Mouse (Mus musculus): ENCODE data around the gene Grk2. TPM values are rescaled to one million over a fixed set of nuclear protein-coding genes. Genes with fewer than 3 reads are reported as not detected.

The Grk2 gene
- total RNA-seq, 2 experiments from 2014 or later, result 165 to 173 TPM

DNA sequence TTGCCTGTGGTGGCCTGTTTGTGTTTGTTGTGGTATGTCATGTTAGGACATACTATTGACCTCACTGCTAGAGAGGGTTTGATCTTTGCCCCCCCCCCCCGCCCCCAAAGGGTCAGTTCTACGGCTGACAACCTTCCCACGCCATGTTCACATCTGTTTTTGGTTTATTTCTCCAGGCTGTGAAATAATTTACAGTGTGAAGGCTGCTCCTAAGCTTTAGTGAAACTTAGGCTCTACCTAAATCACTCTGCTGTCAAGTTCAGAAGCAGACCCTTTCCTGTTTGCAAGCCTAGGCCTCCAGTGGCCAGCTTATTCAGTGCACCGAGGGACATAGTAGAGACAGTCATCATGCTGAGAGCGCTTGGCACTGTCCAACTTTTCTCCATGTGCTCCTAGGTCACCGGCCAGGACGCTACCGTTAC lies 65.8 kb downstream of the Grk2 start:
- intact Hi-C loops (cut with DNase I), result no loop called here

More for the DNA sequence above, 65.8 kb downstream of the Grk2 start:
- DNase-seq (ENCODE audit: low spot score in 2 of 2), result no peak

Small RNA genes lying within 50 kb of the gene (microRNA-seq; reads per million reads assigned to microRNA genes)
- 6.7 to 9.8 reads per million in 2 experiments for gene Mir6985

Other genes starting within 250 kb of the Grk2 start
- gene Gstp3, start 246.7 kb downstream of the Grk2 start, total RNA-seq (2021), result not detected
- not detected for gene Cabp2, start 224.6 kb downstream of the Grk2 start, total RNA-seq (2021)
- 10 to 100 TPM; 26.4 to 26.7 TPM for gene Cdk2ap2, start 209.0 kb downstream of the Grk2 start, total RNA-seq (2021)
- 100 to 1,000 TPM; 225 to 226 TPM for gene Pitpnm1, start 206.2 kb downstream of the Grk2 start, total RNA-seq (2021)
- 10 to 100 TPM; 83.4 to 94.1 TPM for gene Aip, start 180.4 kb downstream of the Grk2 start, total RNA-seq (2021)
- gene Gpr152, start 166.4 kb downstream of the Grk2 start, total RNA-seq (2021), result not detected
- under 1 TPM; 0.11 to 0.23 TPM for gene Cabp4, start 162.2 kb downstream of the Grk2 start, total RNA-seq (2021)
- 10 to 100 TPM; 80.7 to 87.5 TPM for gene Coro1b, start 157.6 kb downstream of the Grk2 start, total RNA-seq (2021)
- 1 to 10 TPM; 1.0 to 1.5 TPM for gene Ptprcap, start 152.6 kb downstream of the Grk2 start, total RNA-seq (2021)
- 10 to 100 TPM; 39.5 to 39.9 TPM for gene Rps6kb2, start 142.9 kb downstream of the Grk2 start, total RNA-seq (2021)
- 1 to 10 TPM; 3.8 to 5.9 TPM for gene Carns1, start 130.7 kb downstream of the Grk2 start, total RNA-seq (2021)
- 1 to 10 TPM; 1.6 to 1.8 TPM for gene Tbc1d10c, start 114.9 kb downstream of the Grk2 start, total RNA-seq (2021)
- gene Ppp1ca, start 114.2 kb downstream of the Grk2 start, total RNA-seq (2021), result 100 to 1,000 TPM; 323 to 336 TPM
- gene Rad9a, start 104.6 kb downstream of the Grk2 start, total RNA-seq (2021), result 1 to 10 TPM; 6.4 to 9.0 TPM
- 1 to 10 TPM; 1.3 to 1.5 TPM for gene Clcf1, start 92.0 kb downstream of the Grk2 start, total RNA-seq (2021)
- gene AC109138.7, start 91.9 kb downstream of the Grk2 start, total RNA-seq (2021), result not detected
- gene Pold4, start 74.3 kb downstream of the Grk2 start, total RNA-seq (2021), result 10 to 100 TPM; 16.2 to 16.9 TPM
- gene Ssh3, start 37.0 kb downstream of the Grk2 start, total RNA-seq (2021), result 10 to 100 TPM; 44.5 to 52.4 TPM
- 10 to 100 TPM; 84.5 to 84.9 TPM for gene Ankrd13d, start 23.1 kb downstream of the Grk2 start, total RNA-seq (2021)
- 10 to 100 TPM; 62.1 to 74.9 TPM for gene Kdm2a, start 92.1 kb upstream of the Grk2 start, total RNA-seq (2021)
- 1 to 10 TPM; 1.3 to 1.4 TPM for gene Rhod, start 133.2 kb upstream of the Grk2 start, total RNA-seq (2021)
- 10 to 100 TPM; 30.8 to 31.7 TPM for gene Syt12, start 171.2 kb upstream of the Grk2 start, total RNA-seq (2021)
- not detected for gene 2010003K11Rik, start 192.4 kb upstream of the Grk2 start, total RNA-seq (2021)
- gene Pcx, start 204.2 kb upstream of the Grk2 start, total RNA-seq (2021), result 10 to 100 TPM; 57.2 to 59.2 TPM